Mouse (Mus musculus): ENCODE data around the gene Lrrc17.

GRCm38 (mm10) chr5:21528068-21528842, 15.1 kb upstream of the Lrrc17 start:
- TF ChIP-seq CTCF (IDR thresholded peaks at IDR 0.05; ENCODE audit: borderline replicate concordance, insufficient read depth, low read depth, low read length), result no peak
- no peak for TF ChIP-seq POLR2A (IDR thresholded peaks at IDR 0.05; ENCODE audit: borderline replicate concordance, insufficient read depth, low read length)

Measured in cerebellum, adult 2 months (tissue).